Mouse (Mus musculus) kidney, adult 8-10 months (tissue): ENCODE measurements around the gene Tmem54.

Experiments
- DNase-seq, 2 experiments: peaks; one replicate each; pipeline ENCODE4 v3.0.0; 2022

Tmem54 gene

GRCm38 (mm10) chr4:129161076-129161475 lies 55.7 kb downstream of the Tmem54 start:
- DNase-seq = no peak
